Mouse (Mus musculus) c-Kit-positive CD71-positive TER-119-positive erythroid progenitor cells, embryonic 14.5 days (primary cell): ENCODE measurements around the gene Rgn.

Experiments used
- DNase-seq: peaks from one replicate; pipeline ENCODE4 v3.0.0-alpha.2; 2013; ENCODE audit warnings: low spot score

Gene Rgn

DNA sequence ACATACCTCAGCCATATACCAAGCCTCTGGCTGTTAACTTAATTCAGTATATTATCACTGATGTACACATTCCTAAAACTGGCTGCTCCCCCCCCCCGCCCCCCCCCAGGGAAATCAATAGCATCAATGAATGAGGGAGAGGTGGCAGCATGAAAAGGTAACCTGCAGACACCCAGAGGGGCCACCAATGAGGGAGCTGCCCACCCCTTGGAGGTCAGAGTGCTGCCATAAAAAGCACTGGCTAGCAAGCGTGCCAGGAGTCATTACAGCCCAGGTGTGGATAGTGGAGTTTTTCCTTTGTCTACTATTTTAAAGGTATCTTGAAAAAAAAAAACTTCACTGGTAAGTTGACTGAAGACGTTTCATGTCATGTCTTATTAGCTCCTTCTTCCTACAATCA, at the start of gene Rgn:
TSS of gene Rgn (plus strand) at position 256 of the 400 bp plus-strand sequence.
- no peak for DNase-seq

GRCm38 (mm10) chrX:20520290-20520939, 29.2 kb upstream of the Rgn start:
- DNase-seq: no peak

GRCm38 (mm10) chrX:20521578-20521977, 28.0 kb upstream of the Rgn start:
- DNase-seq: no peak

- no peak for DNase-seq
These were observed 17.0 kb upstream of the Rgn start for GRCm38 (mm10) chrX:20532621-20533020.

DNA sequence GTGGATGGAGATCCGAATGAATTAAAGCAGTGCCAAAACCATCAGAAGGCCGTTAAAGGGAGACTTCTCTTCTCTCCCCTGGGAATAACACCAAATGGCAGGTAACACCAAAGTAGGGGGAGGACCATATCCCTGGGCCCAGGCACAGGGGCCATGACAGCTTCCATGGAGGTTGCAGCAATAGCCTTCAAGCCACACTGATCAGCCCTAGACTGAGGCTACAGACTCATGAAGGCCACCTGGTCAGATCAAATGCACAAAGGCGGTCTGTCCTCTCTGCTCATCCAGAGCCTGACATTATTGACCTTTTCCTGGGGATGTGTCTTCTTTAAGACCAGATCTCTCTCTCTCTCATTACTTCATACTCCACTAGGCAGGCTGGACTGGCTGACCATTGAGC, 5.7 kb upstream of the Rgn start:
- no peak for DNase-seq

DNA sequence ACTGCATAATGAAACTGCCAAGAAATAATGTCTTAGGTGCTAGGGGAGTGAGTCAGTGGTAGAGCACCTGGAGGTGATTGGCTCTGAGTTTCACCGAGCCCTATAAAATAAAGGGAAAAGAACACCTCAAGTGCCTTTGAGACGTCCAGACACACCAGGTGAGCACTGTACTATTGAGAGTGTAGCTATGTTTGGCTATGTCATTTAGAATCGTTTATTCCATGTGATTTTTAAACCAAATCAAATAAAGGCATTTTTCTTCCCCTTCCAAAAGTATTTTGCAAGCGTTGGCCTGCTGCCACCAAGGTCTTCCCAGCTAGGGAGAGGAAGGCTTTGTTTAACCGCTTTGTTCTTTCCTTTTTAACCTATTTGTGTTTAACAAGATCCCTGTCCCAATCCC, 2.0 kb upstream of the Rgn start:
- DNase-seq: no peak

- DNase-seq: no peak
These were observed 1.3 kb upstream of the Rgn start for GRCm38 (mm10) chrX:20548011-20548879.

DNA sequence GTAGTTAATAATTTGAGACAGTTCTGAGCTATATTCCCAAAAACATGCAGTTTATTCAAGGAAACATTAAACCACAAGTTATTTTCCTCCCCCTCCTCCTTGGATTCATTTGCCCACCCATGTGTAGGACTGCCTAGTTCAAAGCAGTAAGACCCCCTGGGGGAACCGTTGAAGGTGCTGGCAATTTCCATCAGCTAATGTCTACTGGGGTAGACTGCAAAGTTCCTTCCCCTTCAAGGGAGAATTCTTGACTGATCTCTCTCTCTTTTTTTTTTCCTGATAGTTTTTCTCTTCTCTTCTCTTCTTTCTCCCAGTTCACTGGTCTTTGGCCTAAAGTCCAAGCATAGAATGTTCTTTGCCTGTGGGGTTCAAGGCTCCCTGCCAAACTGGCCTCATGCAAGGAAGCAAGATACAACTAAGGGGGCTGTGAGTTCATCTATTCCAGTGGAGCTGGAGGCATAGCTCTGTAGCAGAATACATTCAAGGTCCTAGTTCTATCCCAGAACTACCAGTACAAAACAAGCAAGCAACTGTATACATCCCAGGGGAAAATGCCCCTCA, 627 bp upstream of the Rgn start:
- DNase-seq: no peak

- no peak for DNase-seq
These were observed 2.6 kb downstream of the Rgn start for GRCm38 (mm10) chrX:20552199-20552598.

DNA sequence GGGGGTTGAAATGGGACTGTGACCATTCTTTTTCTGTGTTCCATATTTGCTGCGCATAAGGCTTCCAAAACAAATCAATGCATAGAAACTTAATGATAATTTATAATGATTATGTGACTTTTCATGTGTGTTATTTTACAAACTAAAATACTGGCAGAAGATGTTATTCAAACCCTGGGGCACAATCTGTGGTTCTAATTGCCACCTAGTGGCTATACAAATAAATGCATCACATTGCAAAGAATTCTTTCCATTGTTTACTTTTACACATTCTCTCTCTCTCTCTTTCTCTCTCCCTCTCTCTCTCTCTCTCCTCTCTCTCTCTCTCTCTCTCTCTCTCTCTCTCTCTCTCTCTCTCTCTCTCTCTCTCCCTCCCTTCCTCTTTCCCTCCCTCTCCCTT, 12.3 kb downstream of the Rgn start:
- no peak for DNase-seq

GRCm38 (mm10) chrX:20563941-20564340, 14.4 kb downstream of the Rgn start:
- no peak for DNase-seq

DNA sequence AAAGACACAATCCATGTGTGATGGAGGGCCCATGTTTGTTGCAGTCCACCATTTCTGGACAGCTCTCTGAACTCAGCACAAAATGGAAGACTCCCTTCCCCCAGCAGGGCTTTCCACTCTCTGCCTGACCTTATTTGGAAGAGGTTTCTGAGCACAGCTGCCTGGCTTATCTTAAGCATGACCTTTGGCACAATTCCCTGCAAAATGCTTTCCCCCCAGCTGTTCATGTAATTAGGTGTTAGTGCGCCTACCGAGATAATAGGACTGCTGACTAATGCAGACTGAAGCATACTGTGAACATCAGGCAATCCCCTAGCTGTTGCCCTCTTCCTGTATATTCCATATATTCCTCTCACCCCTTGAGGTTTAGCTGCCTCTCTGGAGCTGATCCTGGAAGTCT, 21.4 kb downstream of the Rgn start:
- DNase-seq: peak; percentile 23

DNA sequence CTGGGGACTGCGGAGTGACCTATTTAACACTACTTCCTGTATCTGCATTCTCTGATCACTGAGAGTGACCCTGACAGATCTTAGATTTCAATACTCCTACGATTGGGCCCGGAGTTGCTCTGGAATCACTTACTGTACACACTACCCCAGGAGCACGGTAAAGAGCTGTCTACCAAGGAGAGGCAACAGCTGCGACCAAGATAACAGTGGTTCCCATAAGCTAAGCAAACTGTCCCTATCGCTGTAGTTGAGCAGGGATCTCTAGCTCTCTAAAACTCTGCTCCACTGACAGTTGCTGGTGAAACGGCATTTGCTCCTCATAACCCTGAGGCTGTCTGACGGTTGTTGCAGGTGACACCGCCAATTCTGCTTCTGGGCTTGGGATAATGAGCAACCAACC, 23.1 kb downstream of the Rgn start:
- DNase-seq: no peak

- no peak for DNase-seq
These were observed 24.3 kb downstream of the Rgn start for GRCm38 (mm10) chrX:20573927-20574326.

- no peak for DNase-seq
These were observed 38.4 kb downstream of the Rgn start for GRCm38 (mm10) chrX:20587968-20588367.

- no peak for DNase-seq
These were observed 58.9 kb downstream of the Rgn start for GRCm38 (mm10) chrX:20608500-20608899.
